Mouse (Mus musculus) G1E (cell line): ENCODE measurements around the gene Sumo1.

Source experiments
- CTCF ChIP-seq: IDR thresholded peaks from 2 replicates; pipeline ENCODE4 v1.5.1; 2012; ENCODE audit warnings: low read depth, low read length, inconsistent platforms, mixed read lengths
- GATA1 ChIP-seq: IDR thresholded peaks from 2 replicates; pipeline ENCODE4 v1.6.1; 2012; ENCODE audit warnings: borderline replicate concordance, low read length, inconsistent platforms, mixed read lengths
- POLR2AphosphoS5 ChIP-seq: IDR thresholded peaks from 2 replicates; pipeline ENCODE4 v1.6.1; 2012; ENCODE audit warnings: low read depth, low read length, inconsistent platforms; ENCODE audit not compliant: insufficient replicate concordance
- TAL1 ChIP-seq: conservative IDR thresholded peaks from 2 replicates; pipeline ENCODE4 v1.6.1; 2012; ENCODE audit warnings: low read depth, low read length, inconsistent platforms, mixed read lengths

DNA sequence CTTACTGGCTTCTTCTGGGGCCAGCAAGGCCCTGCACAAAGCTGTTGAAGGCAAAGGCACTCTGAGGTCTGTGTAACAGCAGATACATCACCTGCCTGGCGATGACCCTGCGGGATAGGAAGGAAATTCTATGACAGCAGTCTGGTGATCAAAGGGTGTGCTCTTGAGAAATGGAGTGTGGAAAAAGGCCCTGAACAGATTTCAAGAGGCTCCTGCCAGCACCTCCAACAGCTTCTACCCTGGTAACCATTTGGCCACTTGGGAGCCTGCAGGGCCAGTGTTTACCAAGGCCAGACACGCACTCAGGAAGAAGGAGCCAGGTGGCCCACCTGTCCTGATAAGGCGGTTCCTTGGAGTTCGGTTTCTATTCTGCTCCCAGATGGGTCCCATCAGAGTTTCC lies 91.3 kb downstream of the Sumo1 start:
- TF ChIP-seq CTCF (no peak), GATA1 (no peak), POLR2AphosphoS5 (no peak), TAL1 (no peak)
